Comparison of ENCODE assay signal across 14 mouse cellular contexts in the genomic region with DNA sequence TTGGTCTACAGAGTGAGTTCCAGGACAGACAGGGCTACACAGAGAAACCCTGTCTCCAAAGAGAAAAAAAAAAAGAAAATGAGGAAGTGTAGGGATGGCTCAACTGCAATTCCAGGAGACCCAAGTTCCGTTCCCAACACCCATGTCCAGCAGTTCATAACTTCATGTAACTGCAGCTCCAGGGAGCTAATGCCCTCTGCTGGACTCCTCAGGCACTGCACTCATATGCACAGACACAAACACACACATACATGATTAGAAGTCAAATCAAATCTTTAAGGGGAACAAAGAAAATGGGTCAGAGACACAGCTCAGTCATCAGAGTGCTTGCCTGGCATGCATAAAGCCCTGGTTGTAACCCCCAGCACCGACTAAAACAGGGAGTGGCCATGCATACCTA. TPM values are rescaled to one million over a fixed set of nuclear protein-coding genes. Genes with fewer than 3 reads are reported as not detected.
DNase-seq lines count a peak whose midpoint lies in the region; ATAC-seq and TF ChIP-seq lines count a peak whose summit lies in the region.
"Had no signal": no experiment of that assay in that cellular context is flagged by ENCODE, and none has a peak within 500 bp of the region (broad histone marks: within the 10 kb centered on the region; RNA-seq: fewer than 3 reads in every experiment).

No protein-coding gene starts in this region.

- no peak overlapping the region for H3K9ac ChIP-seq in kidney, postnatal 0 days (ENCODE audit: low read depth, low read length)
- no peak overlapping the region for H3K9ac ChIP-seq in CH12.LX (ENCODE audit: insufficient read depth, low read depth)
- H3K9ac ChIP-seq: hindbrain, embryonic 13.5 days; liver, embryonic 13.5 days had no signal

- 90% methylated on average over 2 of the region's 2 CpGs for WGBS in kidney, postnatal 0 days

- no peak; the same call in 1 of the 2 replicates for TF ChIP-seq RAD21 in CH12.LX (IDR thresholded peaks at IDR 0.05; ENCODE audit: low read depth, low read length)

- TF ChIP-seq EP300 in CH12.LX (IDR thresholded peaks at IDR 0.05; ENCODE audit: low read length), result no peak

- dilution Hi-C loops in CH12.LX (cut with MboI; ENCODE audit: extremely low pct_ligation_motif_present, extremely low pct_unique_long_range_greater_than_20kb, low sequenced_read_pairs), result no loop called here

- no peaks in the 10 kb centered on the region for H3K27me3 ChIP-seq in kidney, postnatal 0 days (ENCODE audit: insufficient read depth, low read length)
- H3K27me3 ChIP-seq in CH12.LX (replicated peaks), result no peaks in the 10 kb centered on the region
- H3K27me3 ChIP-seq: hindbrain, embryonic 13.5 days; liver, embryonic 13.5 days had no signal

- DNase-seq in kidney, postnatal 0 days (ENCODE audit: low spot score), result no peak
- DNase-seq in kidney, postnatal 4 days, result no peak
- DNase-seq in CH12.LX (ENCODE audit: extremely low read depth) (no peak), ES-CJ7 (ENCODE audit: low read depth, low spot score) (peak; percentile 54), MN1 (ENCODE audit: low spot score) (no peak)
- DNase-seq: adrenal gland, postnatal 10 days; cerebellum, adult 2 months; kidney, adult 9 months; liver, embryonic 13.5 days had no signal

- H3K79me2 ChIP-seq in CH12.LX (replicated peaks; ENCODE audit: control insufficient read depth, extremely low read depth, insufficient read depth, poor library complexity, severe bottlenecking), result no peaks in the 10 kb centered on the region

- no peak overlapping the region for H3K4me3 ChIP-seq in kidney, postnatal 0 days (replicated peaks; ENCODE audit: low read depth, low read length)
- H3K4me3 ChIP-seq in CH12.LX (replicated peaks in 1 of 3; ENCODE audit: low read depth in 2 of 3, low read length in 2 of 3, poor library complexity in 1 of 3), result no peak overlapping the region
- H3K4me3 ChIP-seq: erythroblast, embryonic 14.5 days; hindbrain, embryonic 13.5 days; liver, embryonic 13.5 days had no signal

- TF ChIP-seq CTCF in kidney, postnatal 0 days (IDR thresholded peaks at IDR 0.05; ENCODE audit: low read depth), result peak; percentile 42; the same call in 1 of the 2 replicates
- peak; percentile 41 to 46; a peak in 3 of 4 replicates for TF ChIP-seq CTCF in CH12.LX (conservative IDR thresholded peaks at IDR 0.05 in 1 of 2, IDR thresholded peaks at IDR 0.05 in 1 of 2; ENCODE audit: low read depth in 2 of 2, low read length in 2 of 2)

- H3K36me3 ChIP-seq in kidney, postnatal 0 days (ENCODE audit: insufficient read depth, low read length), result no peaks in the 10 kb centered on the region
- no peaks in the 10 kb centered on the region for H3K36me3 ChIP-seq in CH12.LX (replicated peaks in 1 of 2; ENCODE audit: control insufficient read depth in 1 of 2, insufficient read depth in 1 of 2, low read length in 1 of 2)

- H3K4me1 ChIP-seq in kidney, postnatal 0 days (replicated peaks; ENCODE audit: insufficient read depth, low read length), result peaks cover 12% of the 10 kb centered on the region
- H3K4me1 ChIP-seq in CH12.LX (ENCODE audit: control insufficient read depth in 1 of 2, insufficient read depth in 2 of 2), result peaks cover 0 to 3% of the 10 kb centered on the region in 2 experiments; a peak in 1 of 4 replicates

- no peaks in the 10 kb centered on the region for H3K9me3 ChIP-seq in kidney, postnatal 0 days (replicated peaks; ENCODE audit: low read length)
- H3K9me3 ChIP-seq in CH12.LX (replicated peaks; ENCODE audit: low read length), result peaks cover 9% of the 10 kb centered on the region
- H3K9me3 ChIP-seq: liver, embryonic 13.5 days had no signal

- in situ Hi-C loops in CH12.LX (cut with MboI; ENCODE audit: low pct_ligation_motif_present, low pct_unique_long_range_greater_than_20kb, low sequenced_read_pairs), result no loop called here

- ATAC-seq in kidney, postnatal 0 days (replicated peaks; ENCODE audit: low FRiP score, low read depth), result no peak
- ATAC-seq in granulocyte monocyte progenitor cell, adult 5-6 weeks (replicated peaks; ENCODE audit: poor library complexity, severe bottlenecking), result 0 out of 2 replicates have a peak, but pooled peaks have one; percentile 25
- ATAC-seq in erythroid progenitor cell, adult 5-6 weeks (replicated peaks; ENCODE audit: low FRiP score, poor library complexity, severe bottlenecking), result no peak
- ATAC-seq: midbrain, embryonic 16.5 days had no signal

- H3K4me2 ChIP-seq in kidney, postnatal 0 days (ENCODE audit: low read length), result no peak overlapping the region
- H3K4me2 ChIP-seq in CH12.LX (ENCODE audit: insufficient read depth, low read depth, poor library complexity, severe bottlenecking), result no peak overlapping the region
- H3K4me2 ChIP-seq: hindbrain, embryonic 13.5 days had no signal

- no peak overlapping the region for H3K27ac ChIP-seq in kidney, postnatal 0 days
- no peak overlapping the region for H3K27ac ChIP-seq in CH12.LX (ENCODE audit: insufficient read depth, low read depth)
- H3K27ac ChIP-seq: hindbrain, embryonic 13.5 days had no signal

- no peak for TF ChIP-seq POLR2A in CH12.LX (IDR thresholded peaks at IDR 0.05; ENCODE audit: low read depth, low read length)

TF ChIP-seq in CH12.LX, 34 proteins besides CTCF, POLR2A, EP300 and RAD21:
- TF ChIP-seq RCOR1 (conservative IDR thresholded peaks at IDR 0.05; ENCODE audit: low read depth, low read length) (no peak), SMC3 (IDR thresholded peaks at IDR 0.05; ENCODE audit: low read depth, low read length) (0 out of 2 replicates have a peak, but pooled peaks have one; percentile 1), ELF1 (IDR thresholded peaks at IDR 0.05; ENCODE audit: low read depth, low read length) (no peak), PAX5 (IDR thresholded peaks at IDR 0.05; ENCODE audit: low read length) (no peak)

RNA-seq across cellular contexts. Expression of gene Lrp5, which starts 13.2 kb away (rescaled TPM):
- 3.3 and 3.5 TPM in 2 replicates for polyA plus RNA-seq in kidney, postnatal 0 days (2015; fragmentation: Nextera tagmentation; extraction: Ambion mirVana)
- total RNA-seq in CH12.LX (2012; rRNA removed) (0.88 and 1.4 TPM in 2 replicates), CH12.LX (2014; rRNA removed) (0.13 and 0.32 TPM in 2 replicates)
- 0.93 and 1.1 TPM in 2 replicates for polyA plus RNA-seq in CH12.LX (2012; ENCODE audit: insufficient read length, low read depth)
- total RNA-seq in granulocyte monocyte progenitor cell, adult 5-6 weeks (2014; fragmentation: Nextera tagmentation), result 28.0 and 36.6 TPM in 2 replicates
- total RNA-seq in granulocyte monocyte progenitor cell, adult 5-6 weeks (2017), result 12.5 and 15.1 TPM in 2 replicates
- total RNA-seq in erythroid progenitor cell, adult 5-6 weeks (2015; ENCODE audit: low replicate concordance), result 0.42 and 5.0 TPM in 2 replicates
- 1.8 and 1.9 TPM in 2 replicates for total RNA-seq in erythroid progenitor cell, adult 5-6 weeks (2017; ENCODE audit: low replicate concordance)

RNA-seq across cellular contexts. Expression of gene 1810055G02Rik, which starts 34.9 kb away (rescaled TPM):
- polyA plus RNA-seq in kidney, postnatal 0 days (2015; fragmentation: Nextera tagmentation; extraction: Ambion mirVana), result 27.3 and 29.1 TPM in 2 replicates
- 7.9 and 8.0 TPM in 2 replicates for total RNA-seq in CH12.LX (2012; rRNA removed)
- total RNA-seq in CH12.LX (2014; rRNA removed), result 4.9 and 5.6 TPM in 2 replicates
- polyA plus RNA-seq in CH12.LX (2012; ENCODE audit: insufficient read length, low read depth), result 9.5 and 10.8 TPM in 2 replicates
- total RNA-seq in granulocyte monocyte progenitor cell, adult 5-6 weeks (2014; fragmentation: Nextera tagmentation), result 10.0 and 13.4 TPM in 2 replicates
- 4.5 and 9.0 TPM in 2 replicates for total RNA-seq in granulocyte monocyte progenitor cell, adult 5-6 weeks (2017)
- 5.0 and 8.4 TPM in 2 replicates for total RNA-seq in erythroid progenitor cell, adult 5-6 weeks (2015; ENCODE audit: low replicate concordance)
- total RNA-seq in erythroid progenitor cell, adult 5-6 weeks (2017; ENCODE audit: low replicate concordance), result 3.1 and 3.2 TPM in 2 replicates
